Mouse (Mus musculus) stomach, embryonic 15.5 days (tissue): ENCODE results near the gene Mroh7. TPM values are rescaled to one million over a fixed set of nuclear protein-coding genes. Genes with fewer than 3 reads are reported as not detected.

Experiments used
- ATAC-seq: fragments of 200-750 bp; cut with Nextera tagmentation; 2 replicates; pipeline ENCODE4 v1.8.0; 2017; ENCODE audit warnings: low read depth, moderate number of reproducible peaks, moderate TSS enrichment; ENCODE audit not compliant: insufficient read depth, low FRiP score
- H3K27ac ChIP-seq: fragments of 300-500 bp; sonication (generic); 2 replicates; pipeline ENCODE4 v1.5.1; 2015; ENCODE audit warnings: mild to moderate bottlenecking, inconsistent platforms
- H3K27me3 ChIP-seq: fragments of 300-500 bp; sonication (generic); replicated peaks from 2 replicates; pipeline ENCODE4 v1.6.1; 2015; ENCODE audit warnings: inconsistent platforms
- H3K36me3 ChIP-seq: fragments of 300-500 bp; sonication (generic); 2 replicates; pipeline ENCODE4 v1.6.1; 2015; ENCODE audit warnings: inconsistent platforms
- H3K4me1 ChIP-seq: fragments of 300-500 bp; sonication (generic); 2 replicates; pipeline ENCODE4 v1.6.1; 2015; ENCODE audit warnings: inconsistent platforms
- H3K4me2 ChIP-seq: fragments of 300-500 bp; sonication (generic); 2 replicates; pipeline ENCODE4 v1.6.1; 2015; ENCODE audit warnings: mild to moderate bottlenecking, inconsistent platforms
- H3K4me3 ChIP-seq: fragments of 300-500 bp; sonication (generic); replicated peaks from 2 replicates; pipeline ENCODE4 v1.5.1; 2015; ENCODE audit warnings: inconsistent platforms
- H3K9ac ChIP-seq: fragments of 300-500 bp; sonication (generic); 2 replicates; pipeline ENCODE4 v1.6.1; 2015; ENCODE audit warnings: inconsistent platforms
- H3K9me3 ChIP-seq: fragments of 300-500 bp; sonication (generic); 2 replicates; pipeline ENCODE4 v1.6.1; 2016; ENCODE audit warnings: inconsistent platforms
- WGBS: fragments of 180-500 bp; shearing (Covaris S2); methylation state at CpG from one replicate; pipeline ENCODE4 v1.1.7; 2015; 5-methylcytosine and 5-hydroxymethylcytosine counted together
- polyA plus RNA-seq: library from polyadenylated mRNA; unstranded; fragments of >200 nt; fragmentation: Nextera tagmentation; extraction: Ambion mirVana; gene quantifications from 2 replicates; pipeline ENCODE4 v1.2.1, GENCODE M21; 2015

The Mroh7 gene
- polyA plus RNA-seq, 1 experiment from 2014 or later = 0.63 TPM

GRCm38 (mm10) chr4:106653051-106653450, 77.7 kb downstream of the Mroh7 start:
- H3K4me2 ChIP-seq = no peak overlapping the region
- peaks cover 7% of the 10 kb centered on the region for H3K4me1 ChIP-seq
- H3K27ac ChIP-seq = no peak overlapping the region
- WGBS = 91% methylated on average over 15 of the region's 15 CpGs
- H3K9me3 ChIP-seq = no peaks in the 10 kb centered on the region
- no peak for ATAC-seq
- no peak overlapping the region for H3K9ac ChIP-seq
- H3K27me3 ChIP-seq = no peaks in the 10 kb centered on the region
- no peak overlapping the region for H3K4me3 ChIP-seq
- peaks cover 17% of the 10 kb centered on the region for H3K36me3 ChIP-seq

- H3K4me1 ChIP-seq = peaks cover 7% of the 10 kb centered on the region
- no peak for ATAC-seq
- peaks cover 17% of the 10 kb centered on the region for H3K36me3 ChIP-seq
- no peaks in the 10 kb centered on the region for H3K9me3 ChIP-seq
- no peak overlapping the region for H3K4me3 ChIP-seq
- H3K27ac ChIP-seq = no peak overlapping the region
- 89% methylated on average over 3 of the region's 3 CpGs for WGBS
- H3K9ac ChIP-seq = no peak overlapping the region
- H3K27me3 ChIP-seq = no peaks in the 10 kb centered on the region
- no peak overlapping the region for H3K4me2 ChIP-seq
Observed at GRCm38 (mm10) chr4:106652546-106652945, 78.2 kb downstream of the Mroh7 start.

- H3K9me3 ChIP-seq = no peaks in the 10 kb centered on the region
- 3% methylated on average over 40 of the region's 40 CpGs for WGBS
- peaks cover 17% of the 10 kb centered on the region for H3K36me3 ChIP-seq
- ATAC-seq = peak; percentile 97
- H3K4me3 ChIP-seq = peak within 1 kb of the TSS; percentile 70
- H3K4me2 ChIP-seq = peak within 1 kb of the TSS; percentile 91
- H3K9ac ChIP-seq = peak within 1 kb of the TSS; percentile 65
- peak within 1 kb of the TSS; percentile 72 for H3K27ac ChIP-seq
- H3K27me3 ChIP-seq = no peaks in the 10 kb centered on the region
- H3K4me1 ChIP-seq = peaks cover 7% of the 10 kb centered on the region
Observed at GRCm38 (mm10) chr4:106650833-106651527, 79.7 kb downstream of the Mroh7 start, which contains the start of gene Pars2. TSS of gene Pars2 (plus strand) at chr4:106651069.

- H3K9me3 ChIP-seq = no peaks in the 10 kb centered on the region
- no peak overlapping the region for H3K4me3 ChIP-seq
- ATAC-seq = no peak
- H3K4me1 ChIP-seq = peaks cover 19% of the 10 kb centered on the region
- H3K27ac ChIP-seq = no peak overlapping the region
- H3K9ac ChIP-seq = no peak overlapping the region
- no peaks in the 10 kb centered on the region for H3K27me3 ChIP-seq
- H3K36me3 ChIP-seq = no peaks in the 10 kb centered on the region
- no peak overlapping the region for H3K4me2 ChIP-seq
- 82% methylated on average over 6 of the region's 6 CpGs for WGBS
Observed at GRCm38 (mm10) chr4:106647137-106647536, 83.6 kb downstream of the Mroh7 start.

- Histone ChIP-seq H3K9ac (no peak overlapping the region), H3K4me1 (peaks cover 12% of the 10 kb centered on the region), H3K27ac (no peak overlapping the region), H3K4me2 (no peak overlapping the region), H3K9me3 (no peaks in the 10 kb centered on the region), H3K27me3 (no peaks in the 10 kb centered on the region), H3K36me3 (no peaks in the 10 kb centered on the region), H3K4me3 (no peak overlapping the region)
- ATAC-seq = no peak
- WGBS = 78% methylated on average over 5 of the region's 5 CpGs
Observed at GRCm38 (mm10) chr4:106645797-106646196, 84.9 kb downstream of the Mroh7 start.

- H3K4me1 ChIP-seq = peaks cover 12% of the 10 kb centered on the region
- 54% methylated on average over 6 of the region's 6 CpGs for WGBS
- no peak overlapping the region for H3K4me3 ChIP-seq
- no peaks in the 10 kb centered on the region for H3K27me3 ChIP-seq
- no peak overlapping the region for H3K9ac ChIP-seq
- no peak overlapping the region for H3K4me2 ChIP-seq
- ATAC-seq = no peak
- H3K36me3 ChIP-seq = no peaks in the 10 kb centered on the region
- H3K9me3 ChIP-seq = no peaks in the 10 kb centered on the region
- H3K27ac ChIP-seq = peak overlapping the region; percentile 62; the same call in 1 of the 2 replicates
Observed at GRCm38 (mm10) chr4:106644218-106644610, 86.5 kb downstream of the Mroh7 start.

GRCm38 (mm10) chr4:106643483-106644217, 87.1 kb downstream of the Mroh7 start:
- Histone ChIP-seq H3K27ac (peak overlapping the region; percentile 62), H3K27me3 (no peaks in the 10 kb centered on the region), H3K36me3 (no peaks in the 10 kb centered on the region), H3K4me3 (no peak overlapping the region), H3K9ac (no peak overlapping the region), H3K9me3 (no peaks in the 10 kb centered on the region), H3K4me2 (peak overlapping the region; percentile 2; the same call in 1 of the 2 replicates), H3K4me1 (peaks cover 12% of the 10 kb centered on the region)
- WGBS = 12% methylated on average over 8 of the region's 8 CpGs
- ATAC-seq = peak; percentile 38; the same call in 1 of the 2 replicates

GRCm38 (mm10) chr4:106634086-106634479, 96.6 kb downstream of the Mroh7 start:
- H3K4me3 ChIP-seq = no peak overlapping the region
- H3K9ac ChIP-seq = no peak overlapping the region
- no peak for ATAC-seq
- no peaks in the 10 kb centered on the region for H3K36me3 ChIP-seq
- H3K9me3 ChIP-seq = no peaks in the 10 kb centered on the region
- H3K27ac ChIP-seq = peak overlapping the region; percentile 71
- no peaks in the 10 kb centered on the region for H3K27me3 ChIP-seq
- H3K4me2 ChIP-seq = no peak overlapping the region
- 39% methylated on average over 9 of the region's 9 CpGs for WGBS
- H3K4me1 ChIP-seq = peaks cover 17% of the 10 kb centered on the region

- peak; percentile 25; the same call in 1 of the 2 replicates for ATAC-seq
- H3K9ac ChIP-seq = no peak overlapping the region
Observed at GRCm38 (mm10) chr4:106633281-106634085, 97.2 kb downstream of the Mroh7 start.

GRCm38 (mm10) chr4:106632313-106632712, 98.4 kb downstream of the Mroh7 start:
- Histone ChIP-seq H3K36me3 (no peaks in the 10 kb centered on the region), H3K9ac (no peak overlapping the region), H3K4me2 (no peak overlapping the region), H3K4me1 (peaks cover 21% of the 10 kb centered on the region), H3K27me3 (no peaks in the 10 kb centered on the region), H3K9me3 (no peaks in the 10 kb centered on the region), H3K27ac (peak overlapping the region; percentile 71; the same call in 1 of the 2 replicates), H3K4me3 (no peak overlapping the region)
- WGBS = 0% methylated on average over 1 of the region's 3 CpGs
- ATAC-seq = no peak; the same call in 1 of the 2 replicates

More at GRCm38 (mm10) chr4:106633281-106634085, 97.2 kb downstream of the Mroh7 start:
- Histone ChIP-seq H3K27ac (peak overlapping the region; percentile 71), H3K4me3 (no peak overlapping the region), H3K4me2 (no peak overlapping the region), H3K9me3 (no peaks in the 10 kb centered on the region), H3K27me3 (no peaks in the 10 kb centered on the region), H3K36me3 (no peaks in the 10 kb centered on the region), H3K4me1 (peaks cover 21% of the 10 kb centered on the region)
- 24% methylated on average over 8 of the region's 8 CpGs for WGBS
